Comparison of ENCODE assay signal across 10 mouse cellular contexts in genomic region chr1:62743064-62743694, GRCm38 (mm10). TPM values are rescaled to one million over a fixed set of nuclear protein-coding genes. Genes with fewer than 3 reads are reported as not detected.
DNase-seq lines count a peak whose midpoint lies in the region; ATAC-seq lines count a peak whose summit lies in the region.
"Had no signal": no experiment of that assay in that cellular context is flagged by ENCODE, and none has a peak within 500 bp of the region (broad histone marks: within the 10 kb centered on the region; RNA-seq: fewer than 3 reads in every experiment).

No protein-coding gene starts in this region.

- peak; percentile 72 for ATAC-seq in embryonic facial prominence, embryonic 14.5 days (ENCODE audit: low read depth)
- ATAC-seq in limb, embryonic 12.5 days (ENCODE audit: insufficient number of reproducible peaks, insufficient read depth, low FRiP score, low TSS enrichment, low read depth): no peak

- DNase-seq in right cerebral cortex, postnatal 10 days (ENCODE audit: low spot score in 2 of 2): peak; percentile 46 to 61
- no peak for DNase-seq in right cerebral cortex, postnatal 25 days
- peak; percentile 50 for DNase-seq in embryonic facial prominence, embryonic 14.5 days (ENCODE audit: low spot score)
- peak; percentile 36 for DNase-seq in telencephalon, adult 2 months (ENCODE audit: low read depth, low spot score)
- DNase-seq in ovary, postnatal 36 days (ENCODE audit: low spot score): no peak
- DNase-seq in liver: no peak
- no peak for DNase-seq in left cerebral cortex, adult 9 months (ENCODE audit: low spot score in 2 of 2)

- H3K27ac ChIP-seq in embryonic facial prominence, embryonic 14.5 days (replicated peaks; ENCODE audit: low read depth, low read length): no peak overlapping the region; the same call in 1 of the 2 replicates
- H3K27ac ChIP-seq in limb, embryonic 12.5 days: 0 out of 2 replicates have a peak overlapping the region, but pooled peaks have one; percentile 19
- H3K27ac ChIP-seq: macrophage had no signal

- H3K9me3 ChIP-seq in embryonic facial prominence, embryonic 14.5 days (ENCODE audit: control insufficient read depth, low read length): no peaks in the 10 kb centered on the region
- H3K9me3 ChIP-seq in limb, embryonic 12.5 days: no peaks in the 10 kb centered on the region

- H3K4me2 ChIP-seq in embryonic facial prominence, embryonic 14.5 days (ENCODE audit: low read depth, low read length): no peak overlapping the region
- H3K4me2 ChIP-seq in limb, embryonic 12.5 days: no peak overlapping the region
- H3K4me2 ChIP-seq: heart, embryonic 11.5 days had no signal

- H3K27me3 ChIP-seq in embryonic facial prominence, embryonic 14.5 days (replicated peaks; ENCODE audit: control insufficient read depth, insufficient read depth, low read length): no peaks in the 10 kb centered on the region
- no peaks in the 10 kb centered on the region for H3K27me3 ChIP-seq in limb, embryonic 12.5 days

- H3K9ac ChIP-seq in embryonic facial prominence, embryonic 14.5 days (ENCODE audit: low read depth, low read length): no peak overlapping the region
- no peak overlapping the region for H3K9ac ChIP-seq in limb, embryonic 12.5 days (replicated peaks)

- peaks cover 68% of the 10 kb centered on the region for H3K36me3 ChIP-seq in embryonic facial prominence, embryonic 14.5 days (ENCODE audit: control insufficient read depth, insufficient read depth, low read length)
- peaks cover 89% of the 10 kb centered on the region for H3K36me3 ChIP-seq in limb, embryonic 12.5 days

- no peak overlapping the region for H3K4me3 ChIP-seq in embryonic facial prominence, embryonic 14.5 days (ENCODE audit: low read depth, low read length)
- H3K4me3 ChIP-seq in limb, embryonic 12.5 days (replicated peaks): no peak overlapping the region

- WGBS in embryonic facial prominence, embryonic 14.5 days: 30% methylated on average over 8 of the region's 8 CpGs
- WGBS in limb, embryonic 12.5 days: 30% methylated on average over 8 of the region's 8 CpGs

- H3K4me1 ChIP-seq in embryonic facial prominence, embryonic 14.5 days (ENCODE audit: control insufficient read depth, insufficient read depth, low read length): no peaks in the 10 kb centered on the region
- peaks cover 6% of the 10 kb centered on the region; the same call in 1 of the 2 replicates for H3K4me1 ChIP-seq in limb, embryonic 12.5 days (replicated peaks)

RNA-seq across cellular contexts. Expression of gene Nrp2, which starts 40.1 kb away (rescaled TPM):
- 41.6 and 42.1 TPM in 2 replicates for polyA plus RNA-seq in embryonic facial prominence, embryonic 14.5 days (2014; fragmentation: Nextera tagmentation; extraction: Ambion mirVana)
- 70.7 and 86.2 TPM in 2 replicates for polyA plus RNA-seq in limb, embryonic 12.5 days (2016; fragmentation: Nextera tagmentation; extraction: Ambion mirVana)

Comparison
In these comparisons a context has a peak if more than half of its experiments do, and no peak if none do; other contexts are left out.
1. DNase-seq: peak in right cerebral cortex, postnatal 10 days (2 of 2), embryonic facial prominence, embryonic 14.5 days (single experiment) and telencephalon, adult 2 months (single experiment); none in right cerebral cortex, postnatal 25 days (single experiment), ovary, postnatal 36 days (single experiment), liver (single experiment) and left cerebral cortex, adult 9 months (0 of 2).